Mouse (Mus musculus) hindbrain, embryonic 16.5 days (tissue): ENCODE results near the gene Gcn1l1. TPM values are rescaled to one million over a fixed set of nuclear protein-coding genes. Genes with fewer than 3 reads are reported as not detected.

Source experiments
- ATAC-seq: fragments of 200-750 bp; cut with Nextera tagmentation; 2 replicates; pipeline ENCODE4 v1.8.0; 2017; ENCODE audit warnings: moderate TSS enrichment, moderate library complexity
- H3K27ac ChIP-seq: fragments of 300-500 bp; sonication (generic); 2 replicates; pipeline ENCODE4 v1.5.1; 2014; ENCODE audit warnings: low read depth, mild to moderate bottlenecking, control low read depth, low read length, moderate library complexity
- H3K27me3 ChIP-seq: fragments of 300-500 bp; sonication (generic); replicated peaks from 2 replicates; pipeline ENCODE4 v1.6.1; 2014; ENCODE audit warnings: low read length; ENCODE audit not compliant: control insufficient read depth, insufficient read depth
- H3K36me3 ChIP-seq: fragments of 300-500 bp; sonication (generic); 2 replicates; pipeline ENCODE4 v1.6.1; 2014; ENCODE audit warnings: mild to moderate bottlenecking, low read length, moderate library complexity, mixed read lengths; ENCODE audit not compliant: control insufficient read depth, insufficient read depth
- H3K4me1 ChIP-seq: fragments of 300-500 bp; sonication (generic); 2 replicates; pipeline ENCODE4 v1.6.1; 2014; ENCODE audit warnings: low read depth, low read length; ENCODE audit not compliant: control insufficient read depth, insufficient read depth
- H3K4me2 ChIP-seq: fragments of 300-500 bp; sonication (generic); 2 replicates; pipeline ENCODE4 v1.6.1; 2014; ENCODE audit warnings: mild to moderate bottlenecking, low read length, control low read depth, moderate library complexity
- H3K4me3 ChIP-seq: fragments of 300-500 bp; sonication (generic); 2 replicates; pipeline ENCODE4 v1.5.1; 2014; ENCODE audit warnings: mild to moderate bottlenecking, low read length, control low read depth, moderate library complexity
- H3K9ac ChIP-seq: fragments of 300-500 bp; sonication (generic); 2 replicates; pipeline ENCODE4 v1.6.1; 2014; ENCODE audit warnings: low read depth, mild to moderate bottlenecking, control low read depth, low read length, moderate library complexity
- H3K9me3 ChIP-seq: fragments of 300-500 bp; sonication (generic); 2 replicates; pipeline ENCODE4 v1.6.1; 2014; ENCODE audit warnings: mild to moderate bottlenecking, low read length, moderate library complexity; ENCODE audit not compliant: control insufficient read depth
- WGBS: fragments of 180-500 bp; shearing (Covaris S2); extraction: QIAGEN DNeasy Blood & Tissue Kit; methylation state at CpG from one replicate; pipeline ENCODE4 v1.1.7; 2014; 5-methylcytosine and 5-hydroxymethylcytosine counted together
- polyA plus RNA-seq: library from polyadenylated mRNA; unstranded; fragments of >200 nt; fragmentation: Nextera tagmentation; extraction: Ambion mirVana; gene quantifications from 2 replicates; pipeline ENCODE4 v1.2.1, GENCODE M21; 2015

The Gcn1l1 gene
- polyA plus RNA-seq, 1 experiment from 2014 or later = 32.2 TPM

DNA sequence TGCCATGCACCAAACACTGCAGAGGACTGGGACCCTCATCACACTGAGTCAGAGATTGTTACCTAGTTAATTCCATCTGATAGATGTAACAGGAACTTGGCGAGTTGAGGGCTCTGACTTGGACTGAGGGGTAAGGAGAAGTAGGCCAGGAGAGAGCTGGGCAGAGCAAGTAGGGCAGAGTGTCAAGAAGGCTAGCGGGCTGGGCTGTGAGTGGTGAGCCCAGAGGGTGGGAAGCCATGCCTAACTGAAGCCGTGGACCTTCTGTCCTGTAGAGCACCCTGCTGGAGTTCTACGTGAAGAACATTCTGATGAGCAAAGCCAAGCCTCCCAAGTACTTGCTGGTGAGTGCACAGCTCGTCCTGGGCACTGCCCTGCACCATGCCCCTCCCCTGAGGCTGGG is 14.3 kb downstream of the Gcn1l1 start:
- Histone ChIP-seq H3K27ac (no peak overlapping the region), H3K27me3 (no peaks in the 10 kb centered on the region), H3K9ac (no peak overlapping the region), H3K9me3 (peaks cover 3% of the 10 kb centered on the region; the same call in 1 of the 2 replicates), H3K4me3 (no peak overlapping the region), H3K4me1 (no peaks in the 10 kb centered on the region), H3K4me2 (no peak overlapping the region), H3K36me3 (peaks cover 77% of the 10 kb centered on the region)
- 92% methylated on average over 5 of the region's 5 CpGs for WGBS
- no peak for ATAC-seq

DNA sequence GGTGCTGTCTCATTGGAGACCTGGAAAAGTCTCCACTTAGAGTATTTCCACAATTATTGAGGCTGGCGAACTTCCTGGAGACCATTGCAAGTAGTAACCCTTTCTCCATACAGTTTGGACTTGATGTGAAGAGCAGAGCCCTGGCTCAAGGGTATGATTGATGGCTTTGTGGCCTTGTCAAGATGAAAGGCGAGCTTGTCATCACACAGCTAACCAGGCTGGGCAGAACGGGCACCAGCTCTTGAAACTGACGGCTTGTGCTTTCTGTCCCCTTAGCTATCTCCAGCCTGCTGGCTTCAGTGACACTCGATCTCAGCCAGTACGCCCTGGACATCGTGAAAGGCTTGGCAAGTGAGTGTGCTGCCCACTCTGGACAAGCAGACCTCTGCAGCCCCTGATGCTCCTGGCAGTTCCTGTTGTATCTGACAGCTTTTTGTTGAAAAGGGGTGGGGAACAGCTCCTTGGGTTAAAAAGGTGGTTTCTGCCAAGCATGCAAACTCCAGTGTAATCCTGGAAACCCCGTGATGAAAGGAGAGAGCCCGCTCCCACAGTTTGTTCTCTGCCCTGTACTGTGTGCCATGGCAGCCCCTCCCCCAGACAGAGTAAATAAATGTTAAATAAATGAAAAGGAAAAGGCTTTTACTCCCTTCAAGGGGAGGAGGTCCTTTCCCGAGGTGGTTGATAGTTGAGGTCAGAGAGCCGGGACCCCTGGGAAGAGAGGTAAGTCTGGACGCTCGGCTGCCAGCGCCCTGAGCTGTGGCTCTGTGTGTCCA is 15.4 kb downstream of the Gcn1l1 start:
- WGBS = 94% methylated on average over 14 of the region's 14 CpGs
- Histone ChIP-seq H3K9ac (no peak overlapping the region), H3K4me2 (no peak overlapping the region), H3K27ac (no peak overlapping the region), H3K4me3 (no peak overlapping the region), H3K4me1 (no peaks in the 10 kb centered on the region), H3K36me3 (peaks cover 70% of the 10 kb centered on the region), H3K27me3 (no peaks in the 10 kb centered on the region), H3K9me3 (peaks cover 3% of the 10 kb centered on the region; the same call in 1 of the 2 replicates)
- ATAC-seq = no peak

- Histone ChIP-seq H3K4me3 (no peak overlapping the region), H3K27ac (no peak overlapping the region), H3K9me3 (peaks cover 3% of the 10 kb centered on the region; the same call in 1 of the 2 replicates), H3K4me2 (no peak overlapping the region), H3K36me3 (peaks cover 70% of the 10 kb centered on the region), H3K9ac (no peak overlapping the region), H3K4me1 (no peaks in the 10 kb centered on the region), H3K27me3 (no peaks in the 10 kb centered on the region)
- WGBS = 96% methylated on average over 9 of the region's 9 CpGs
- ATAC-seq = no peak
Measured at GRCm38 (mm10) chr5:115581662-115582061, 16.6 kb downstream of the Gcn1l1 start.

- Histone ChIP-seq H3K27me3 (no peaks in the 10 kb centered on the region), H3K9ac (no peak overlapping the region), H3K9me3 (peaks cover 3% of the 10 kb centered on the region; the same call in 1 of the 2 replicates), H3K4me3 (no peak overlapping the region), H3K27ac (no peak overlapping the region), H3K4me2 (no peak overlapping the region), H3K4me1 (no peaks in the 10 kb centered on the region), H3K36me3 (peaks cover 80% of the 10 kb centered on the region)
- ATAC-seq = no peak
- WGBS = 87% methylated on average over 12 of the region's 12 CpGs
Measured at GRCm38 (mm10) chr5:115585616-115586015, 20.6 kb downstream of the Gcn1l1 start.

DNA sequence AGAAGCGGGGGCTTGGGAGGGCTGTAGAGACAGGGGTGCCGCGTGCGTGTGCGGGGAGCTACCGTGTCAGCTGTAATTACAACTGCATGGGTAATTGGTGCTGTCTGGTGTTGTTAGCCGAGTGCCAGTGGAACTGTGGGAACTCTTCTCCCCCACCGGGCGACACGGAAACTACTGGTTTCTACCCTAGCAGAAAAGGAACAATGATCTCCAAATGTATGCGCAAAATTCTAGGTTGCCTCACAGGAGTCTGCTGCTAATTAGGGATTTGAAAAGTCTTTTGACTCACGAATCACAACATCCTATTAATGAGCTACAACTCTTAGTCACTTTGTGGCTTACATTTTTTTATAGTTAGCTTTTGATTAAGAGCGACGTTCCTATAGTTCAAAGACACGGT is 21.1 kb downstream of the Gcn1l1 start:
- peaks cover 77% of the 10 kb centered on the region for H3K36me3 ChIP-seq
- no peak overlapping the region for H3K4me3 ChIP-seq
- ATAC-seq = no peak
- H3K4me2 ChIP-seq = no peak overlapping the region
- no peak overlapping the region for H3K27ac ChIP-seq
- 68% methylated on average over 15 of the region's 15 CpGs for WGBS
- H3K9me3 ChIP-seq = peaks cover 3% of the 10 kb centered on the region; the same call in 1 of the 2 replicates
- H3K4me1 ChIP-seq = no peaks in the 10 kb centered on the region
- no peak overlapping the region for H3K9ac ChIP-seq
- no peaks in the 10 kb centered on the region for H3K27me3 ChIP-seq

- Histone ChIP-seq H3K27me3 (no peaks in the 10 kb centered on the region), H3K9ac (no peak overlapping the region), H3K4me2 (no peak overlapping the region), H3K27ac (no peak overlapping the region), H3K36me3 (peaks cover 76% of the 10 kb centered on the region), H3K4me1 (no peaks in the 10 kb centered on the region), H3K9me3 (peaks cover 3% of the 10 kb centered on the region; the same call in 1 of the 2 replicates), H3K4me3 (no peak overlapping the region)
- 94% methylated on average over 2 of the region's 2 CpGs for WGBS
- no peak for ATAC-seq
Measured at GRCm38 (mm10) chr5:115586780-115587179, 21.7 kb downstream of the Gcn1l1 start.

GRCm38 (mm10) chr5:115591028-115591427 is 26.0 kb downstream of the Gcn1l1 start:
- H3K27ac ChIP-seq = no peak overlapping the region
- H3K9me3 ChIP-seq = no peaks in the 10 kb centered on the region
- H3K36me3 ChIP-seq = peaks cover 70% of the 10 kb centered on the region
- H3K27me3 ChIP-seq = no peaks in the 10 kb centered on the region
- H3K9ac ChIP-seq = no peak overlapping the region
- no peak overlapping the region for H3K4me3 ChIP-seq
- H3K4me2 ChIP-seq = no peak overlapping the region
- 85% methylated on average over 11 of the region's 11 CpGs for WGBS
- no peak for ATAC-seq
- H3K4me1 ChIP-seq = no peaks in the 10 kb centered on the region

GRCm38 (mm10) chr5:115591506-115591905 is 26.5 kb downstream of the Gcn1l1 start:
- no peaks in the 10 kb centered on the region for H3K9me3 ChIP-seq
- peaks cover 70% of the 10 kb centered on the region for H3K36me3 ChIP-seq
- H3K27ac ChIP-seq = no peak overlapping the region
- H3K9ac ChIP-seq = no peak overlapping the region
- no peak overlapping the region for H3K4me3 ChIP-seq
- ATAC-seq = no peak
- 98% methylated on average over 2 of the region's 2 CpGs for WGBS
- no peaks in the 10 kb centered on the region for H3K27me3 ChIP-seq
- H3K4me2 ChIP-seq = no peak overlapping the region
- H3K4me1 ChIP-seq = no peaks in the 10 kb centered on the region

DNA sequence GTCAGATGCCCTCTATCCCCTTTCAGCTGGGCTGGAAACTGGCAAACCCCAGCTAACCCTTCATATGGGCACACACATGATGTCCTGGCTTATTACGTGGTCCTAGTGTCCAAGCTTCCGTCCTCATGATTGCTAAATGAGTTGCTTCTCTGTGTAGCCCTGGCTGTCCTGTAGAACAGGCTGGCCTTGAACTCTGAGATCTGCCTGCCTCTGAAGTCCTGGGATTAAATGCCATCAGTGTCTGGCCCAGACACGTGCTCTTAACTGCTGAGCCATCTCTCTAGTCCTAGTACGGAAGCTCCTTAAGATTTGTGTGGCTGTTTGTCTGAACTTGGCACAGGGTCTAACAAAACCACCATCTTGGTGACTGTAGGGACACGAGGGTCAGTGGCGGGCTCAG is 38.5 kb downstream of the Gcn1l1 start:
- ATAC-seq = no peak
- Histone ChIP-seq H3K9ac (no peak overlapping the region), H3K9me3 (no peaks in the 10 kb centered on the region), H3K4me1 (no peaks in the 10 kb centered on the region), H3K4me3 (no peak overlapping the region), H3K27ac (no peak overlapping the region), H3K27me3 (no peaks in the 10 kb centered on the region), H3K36me3 (peaks cover 51% of the 10 kb centered on the region), H3K4me2 (no peak overlapping the region)
- WGBS = 94% methylated on average over 6 of the region's 6 CpGs
